Mouse (Mus musculus) lung, embryonic 16.5 days (tissue): ENCODE measurements around the gene Sf3b3. TPM values are rescaled to one million over a fixed set of nuclear protein-coding genes. Genes with fewer than 3 reads are reported as not detected.
A peak's percentile ranks its signal among the peaks of the same experiment; 100 is the strongest.

Experiments
- ATAC-seq: fragments of 200-750 bp; cut with Nextera tagmentation; 2 replicates; pipeline ENCODE4 v1.8.0; 2017; ENCODE audit warnings: low read depth, mild to moderate bottlenecking, moderate library complexity
- H3K27ac ChIP-seq: fragments of 300-500 bp; sonication (generic); 2 replicates; pipeline ENCODE4 v1.5.1; 2014; ENCODE audit warnings: mild to moderate bottlenecking, control low read depth, low read length
- H3K27me3 ChIP-seq: fragments of 300-500 bp; sonication (generic); 2 replicates; pipeline ENCODE4 v1.6.1; 2014; ENCODE audit warnings: low read depth, low read length, mixed read lengths; ENCODE audit not compliant: control insufficient read depth, insufficient read depth
- H3K36me3 ChIP-seq: fragments of 300-500 bp; sonication (generic); 2 replicates; pipeline ENCODE4 v1.6.1; 2014; ENCODE audit warnings: low read length; ENCODE audit not compliant: control insufficient read depth, insufficient read depth
- H3K4me1 ChIP-seq: fragments of 300-500 bp; sonication (generic); replicated peaks from 2 replicates; pipeline ENCODE4 v1.6.1; 2014; ENCODE audit warnings: low read length, mixed read lengths; ENCODE audit not compliant: control insufficient read depth, insufficient read depth
- H3K4me2 ChIP-seq: fragments of 300-500 bp; sonication (generic); 2 replicates; pipeline ENCODE4 v1.6.1; 2014; ENCODE audit warnings: low read depth, low read length, control low read depth
- H3K4me3 ChIP-seq: fragments of 300-500 bp; sonication (generic); 2 replicates; pipeline ENCODE4 v1.5.1; 2014; ENCODE audit warnings: mild to moderate bottlenecking, low read length, control low read depth
- H3K9ac ChIP-seq: fragments of 300-500 bp; sonication (generic); 2 replicates; pipeline ENCODE4 v1.6.1; 2014; ENCODE audit warnings: low read length, control low read depth
- H3K9me3 ChIP-seq: fragments of 300-500 bp; sonication (generic); 2 replicates; pipeline ENCODE4 v1.6.1; 2016; ENCODE audit warnings: low read length; ENCODE audit not compliant: control insufficient read depth
- WGBS: fragments of 180-500 bp; shearing (Covaris S2); extraction: QIAGEN DNeasy Blood & Tissue Kit; methylation state at CpG from one replicate; pipeline ENCODE4 v1.1.7; 2014; 5-methylcytosine and 5-hydroxymethylcytosine counted together
- polyA plus RNA-seq: library from polyadenylated mRNA; unstranded; fragments of >200 nt; fragmentation: Nextera tagmentation; extraction: Ambion mirVana; gene quantifications from 2 replicates; pipeline ENCODE4 v1.2.1, GENCODE M21; 2015

Gene Sf3b3
- polyA plus RNA-seq, 1 experiment from 2014 or later, result 140 TPM

DNA sequence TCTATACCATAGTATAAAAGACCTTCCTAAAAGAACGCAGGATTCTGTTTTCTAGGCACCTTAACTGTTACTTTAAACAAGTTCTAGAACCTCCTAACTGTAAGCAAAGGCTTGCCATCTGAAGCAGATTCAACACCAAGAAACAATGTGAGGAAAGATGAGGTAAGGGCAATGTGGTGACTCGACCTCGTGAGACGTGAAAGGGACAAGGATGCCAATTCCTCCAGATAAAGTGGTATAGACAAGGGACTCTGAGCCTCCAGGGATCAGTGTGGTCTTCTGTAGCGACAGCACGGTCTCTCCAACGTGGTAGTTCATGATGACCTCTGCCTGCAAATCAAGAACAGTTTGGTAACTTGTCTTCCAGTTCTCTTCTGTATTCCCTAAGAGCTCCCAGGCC, 34.8 kb downstream of the Sf3b3 start:
- H3K4me2 ChIP-seq, result no peak overlapping the region
- H3K36me3 ChIP-seq, result peaks cover 71% of the 10 kb centered on the region
- ATAC-seq, result no peak
- peaks cover 14% of the 10 kb centered on the region for H3K4me1 ChIP-seq
- H3K27ac ChIP-seq, result no peak overlapping the region
- no peaks in the 10 kb centered on the region for H3K9me3 ChIP-seq
- WGBS, result 86% methylated on average over 7 of the region's 7 CpGs
- no peak overlapping the region for H3K4me3 ChIP-seq
- H3K27me3 ChIP-seq, result no peaks in the 10 kb centered on the region
- no peak overlapping the region for H3K9ac ChIP-seq

DNA sequence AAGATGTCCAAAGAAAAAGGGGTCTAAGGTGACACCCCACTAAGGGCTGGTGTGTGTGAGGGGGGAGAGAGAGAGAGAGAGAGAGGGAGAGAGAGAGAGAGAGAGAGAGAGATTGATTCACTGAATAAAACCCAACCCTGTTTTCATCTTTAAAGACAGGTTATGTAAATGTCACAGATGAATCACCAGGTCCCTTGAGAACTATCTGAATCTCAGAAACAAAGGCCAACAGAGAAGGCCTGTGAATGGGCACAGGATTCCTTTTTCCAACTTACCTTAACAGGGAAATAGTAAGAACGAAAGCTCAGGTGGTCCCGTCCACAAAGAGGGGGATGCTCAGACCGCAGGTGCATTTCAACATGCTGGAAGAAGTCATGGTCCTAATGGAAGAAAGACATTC, 35.5 kb downstream of the Sf3b3 start:
- no peaks in the 10 kb centered on the region for H3K9me3 ChIP-seq
- H3K36me3 ChIP-seq, result peaks cover 67% of the 10 kb centered on the region
- no peak for ATAC-seq
- H3K4me1 ChIP-seq, result peaks cover 14% of the 10 kb centered on the region
- no peak overlapping the region for H3K4me2 ChIP-seq
- no peak overlapping the region for H3K9ac ChIP-seq
- WGBS, result 95% methylated on average over 3 of the region's 3 CpGs
- no peak overlapping the region for H3K27ac ChIP-seq
- H3K4me3 ChIP-seq, result no peak overlapping the region
- H3K27me3 ChIP-seq, result no peaks in the 10 kb centered on the region

DNA sequence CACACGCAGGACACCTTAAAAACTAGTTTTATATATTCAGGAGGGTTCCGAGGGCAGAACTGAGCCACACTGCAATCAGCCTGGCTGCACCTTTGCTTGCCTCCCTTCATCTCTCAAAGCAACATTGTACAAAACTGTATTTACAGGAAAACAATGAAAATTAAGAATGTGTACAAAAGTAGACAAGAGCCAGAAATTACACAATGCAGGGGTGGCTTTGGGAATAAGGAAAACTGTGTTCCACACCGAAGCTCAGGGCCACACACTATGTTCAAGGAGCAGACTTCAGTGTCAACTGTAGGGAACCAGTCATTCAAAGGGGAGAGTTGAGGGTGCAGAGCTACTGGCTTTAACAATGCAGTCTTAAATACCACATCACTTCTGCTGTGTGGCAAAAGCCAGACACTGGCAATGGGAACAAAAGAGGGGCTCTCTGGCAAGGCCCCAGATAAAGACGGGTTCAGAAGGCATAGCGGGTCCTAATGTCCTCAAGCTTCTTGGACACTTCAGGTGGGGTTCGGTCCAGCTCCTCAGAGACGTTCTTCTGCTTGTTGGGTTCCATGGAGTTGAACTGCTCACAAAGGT, 36.0 kb downstream of the Sf3b3 start:
- Histone ChIP-seq H3K9me3 (no peaks in the 10 kb centered on the region), H3K27ac (no peak overlapping the region), H3K4me1 (peaks cover 14% of the 10 kb centered on the region), H3K4me2 (no peak overlapping the region), H3K9ac (no peak overlapping the region), H3K4me3 (no peak overlapping the region), H3K36me3 (peaks cover 62% of the 10 kb centered on the region), H3K27me3 (no peaks in the 10 kb centered on the region)
- 80% methylated on average over 7 of the region's 7 CpGs for WGBS
- no peak for ATAC-seq

DNA sequence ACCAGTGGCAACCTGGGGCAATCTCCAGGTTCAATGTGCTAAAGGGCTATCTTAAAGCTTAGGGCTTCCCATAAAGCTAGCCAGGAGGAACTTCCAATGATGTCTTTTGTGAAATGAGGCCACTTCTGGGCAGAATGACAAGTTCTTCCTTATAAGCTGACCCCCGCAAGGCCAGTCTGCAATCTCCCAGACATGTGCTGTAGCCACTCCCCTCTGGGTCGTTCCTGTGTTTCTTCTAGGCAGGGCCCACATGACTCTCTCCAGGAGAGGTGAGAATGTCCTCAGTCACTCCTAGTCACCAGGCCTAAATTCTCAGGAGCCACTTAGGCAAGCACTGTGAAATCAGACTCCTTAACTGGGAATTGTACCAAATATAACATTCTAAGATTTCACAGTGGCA, 36.8 kb downstream of the Sf3b3 start:
- no peak overlapping the region for H3K9ac ChIP-seq
- peak; percentile 44; the same call in 1 of the 2 replicates for ATAC-seq
- H3K36me3 ChIP-seq, result peaks cover 55% of the 10 kb centered on the region
- H3K4me2 ChIP-seq, result no peak overlapping the region
- H3K27ac ChIP-seq, result peak overlapping the region; percentile 75; the same call in 1 of the 2 replicates
- H3K27me3 ChIP-seq, result no peaks in the 10 kb centered on the region
- H3K4me1 ChIP-seq, result peaks cover 14% of the 10 kb centered on the region
- WGBS, result 17% methylated on average over 2 of the region's 2 CpGs
- no peaks in the 10 kb centered on the region for H3K9me3 ChIP-seq
- H3K4me3 ChIP-seq, result no peak overlapping the region

DNA sequence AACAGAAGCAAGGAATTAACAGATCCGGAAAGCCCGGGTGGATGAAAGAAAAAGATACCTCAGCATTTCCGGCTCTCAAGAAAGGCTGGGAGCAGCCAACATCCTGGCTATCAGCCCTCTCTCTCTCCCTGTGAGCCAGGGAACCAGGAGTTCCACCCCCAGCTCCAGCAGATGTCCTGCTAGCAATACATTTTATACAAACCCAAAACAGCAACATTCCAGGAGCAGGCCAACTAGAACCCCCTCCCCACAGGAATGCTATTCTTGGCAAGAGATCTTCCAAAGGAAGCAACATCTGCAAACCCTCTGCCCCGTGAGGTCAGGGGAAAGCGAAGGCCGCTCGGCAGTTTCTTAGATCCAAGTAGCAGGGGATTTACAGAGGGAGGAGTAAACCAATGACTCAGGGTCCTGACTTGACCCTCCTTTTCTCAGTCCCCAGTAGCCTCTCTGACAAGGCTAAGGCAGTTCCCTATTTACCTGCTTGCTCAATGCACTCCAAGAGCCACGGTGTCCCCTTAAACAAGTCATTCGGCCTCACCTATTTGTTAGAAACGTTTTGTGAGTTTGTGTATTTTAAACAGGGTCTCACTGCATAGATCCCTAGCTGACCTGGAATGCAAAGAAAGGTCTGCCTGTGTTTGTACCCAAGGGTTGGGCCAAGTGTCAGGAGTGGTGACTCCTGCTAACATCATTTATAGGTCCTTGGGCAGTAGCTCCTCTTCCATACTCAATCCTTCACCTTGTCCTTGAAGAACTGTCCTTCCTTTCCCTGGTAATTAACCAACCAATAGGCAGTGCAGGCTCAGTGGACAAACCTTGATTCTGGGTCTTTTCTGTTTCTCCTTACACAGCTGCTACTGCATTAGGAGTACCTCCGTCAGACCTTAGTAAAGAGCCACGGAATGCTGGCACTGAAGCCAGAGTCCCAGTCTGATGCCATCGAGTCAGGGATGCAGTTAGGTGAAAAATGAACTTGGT, 37.8 kb downstream of the Sf3b3 start:
- Histone ChIP-seq H3K4me3 (no peak overlapping the region), H3K27me3 (no peaks in the 10 kb centered on the region), H3K9ac (no peak overlapping the region), H3K4me1 (peaks cover 14% of the 10 kb centered on the region), H3K36me3 (peaks cover 44% of the 10 kb centered on the region), H3K4me2 (no peak overlapping the region), H3K9me3 (no peaks in the 10 kb centered on the region), H3K27ac (peak overlapping the region; percentile 75)
- peak; percentile 79 for ATAC-seq
- 37% methylated on average over 13 of the region's 13 CpGs for WGBS

DNA sequence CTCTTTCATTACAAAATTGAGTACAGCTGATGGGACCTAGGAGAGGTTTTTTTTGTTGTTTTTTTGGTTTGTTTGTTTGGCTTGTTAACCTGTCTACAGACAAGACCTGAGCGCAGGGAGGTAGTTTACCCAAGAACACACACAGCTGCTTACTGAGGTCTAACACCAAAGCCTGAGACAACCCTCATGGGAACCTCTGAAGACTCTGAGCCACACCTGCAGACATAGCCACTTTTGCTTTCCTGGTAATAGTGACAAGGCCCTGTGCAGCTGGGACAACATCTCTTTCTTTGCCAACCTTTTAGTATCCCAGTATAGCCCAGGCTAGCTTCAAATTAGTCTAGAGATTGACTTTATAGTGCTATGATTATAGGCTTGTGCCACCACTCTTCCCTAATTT, 40.4 kb downstream of the Sf3b3 start:
- no peak overlapping the region for H3K4me3 ChIP-seq
- H3K27me3 ChIP-seq, result no peaks in the 10 kb centered on the region
- no peak overlapping the region for H3K9ac ChIP-seq
- no peaks in the 10 kb centered on the region for H3K9me3 ChIP-seq
- no peak for ATAC-seq
- peaks cover 14% of the 10 kb centered on the region for H3K4me1 ChIP-seq
- no peak overlapping the region for H3K27ac ChIP-seq
- no peak overlapping the region for H3K4me2 ChIP-seq
- WGBS, result 73% methylated on average over 1 of the region's 1 CpGs
- H3K36me3 ChIP-seq, result peaks cover 20% of the 10 kb centered on the region

DNA sequence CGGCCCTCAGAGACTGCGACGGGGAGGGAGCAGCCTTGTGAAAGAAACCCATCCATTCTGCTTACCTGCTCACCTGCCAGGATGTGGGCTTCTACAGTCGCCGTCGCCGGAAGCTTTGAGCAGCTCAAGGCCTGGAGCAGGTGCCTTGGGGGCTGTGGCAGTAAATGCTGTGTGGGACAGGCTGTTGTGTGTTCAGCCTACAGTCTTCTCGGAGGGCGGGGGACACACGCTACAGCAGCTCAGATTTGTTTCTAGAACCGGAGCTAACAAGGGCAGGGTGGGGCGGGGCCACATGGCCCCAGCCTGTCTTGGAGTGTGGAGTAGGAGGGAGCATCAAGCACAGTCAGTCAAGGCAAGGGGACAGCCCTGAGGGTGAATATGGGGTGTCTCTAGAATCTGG, 40.9 kb downstream of the Sf3b3 start, which contains the start of gene Il34:
Il34 (minus strand) TSS at position 256 of the 400 bp plus-strand sequence.
- H3K27ac ChIP-seq, result peak within 1 kb of the TSS; percentile 71
- H3K9me3 ChIP-seq, result no peaks in the 10 kb centered on the region
- no peaks in the 10 kb centered on the region for H3K27me3 ChIP-seq
- H3K4me3 ChIP-seq, result peak within 1 kb of the TSS; percentile 31
- ATAC-seq, result peak; percentile 19
- H3K4me1 ChIP-seq, result peaks cover 14% of the 10 kb centered on the region
- peaks cover 16% of the 10 kb centered on the region for H3K36me3 ChIP-seq
- peak within 1 kb of the TSS; percentile 42 for H3K4me2 ChIP-seq
- peak within 1 kb of the TSS; percentile 49; the same call in 1 of the 2 replicates for H3K9ac ChIP-seq
- WGBS, result 19% methylated on average over 12 of the region's 12 CpGs

DNA sequence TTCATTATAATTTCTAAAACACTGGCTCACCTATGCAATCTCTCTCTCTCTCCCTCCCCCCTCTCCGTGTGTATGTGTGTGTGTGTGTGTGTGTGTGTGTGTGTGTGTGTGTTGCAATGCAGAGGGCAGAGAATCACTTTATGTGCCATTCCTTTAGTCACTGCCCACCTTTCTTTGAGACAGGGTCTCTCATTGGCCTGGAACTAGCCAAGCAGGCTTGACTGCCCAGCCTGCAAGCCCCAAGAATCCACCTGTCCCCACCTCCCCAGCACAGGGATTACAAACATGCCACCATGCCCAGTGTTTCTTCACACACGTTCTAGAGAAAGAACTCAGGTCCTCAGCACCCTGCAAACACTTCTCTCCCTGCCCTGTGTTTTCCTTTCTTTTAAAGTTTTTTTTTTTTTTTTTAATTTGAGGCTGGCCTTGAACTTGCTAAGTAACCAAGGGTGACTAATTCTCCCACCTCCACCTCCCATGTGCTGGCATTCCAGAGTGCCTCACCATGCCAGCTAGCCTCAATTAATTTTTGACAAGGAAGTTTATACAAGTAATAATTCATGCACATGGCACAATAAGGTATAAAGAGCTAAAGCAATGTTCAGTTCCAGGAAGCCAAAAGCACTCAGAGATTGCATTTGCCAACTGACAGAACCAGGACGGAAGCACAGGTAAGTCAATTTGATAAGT, 41.6 kb downstream of the Sf3b3 start:
- Histone ChIP-seq H3K9me3 (no peaks in the 10 kb centered on the region), H3K4me1 (peaks cover 14% of the 10 kb centered on the region), H3K4me2 (no peak overlapping the region; the same call in 1 of the 2 replicates), H3K27ac (peak overlapping the region; percentile 71), H3K36me3 (peaks cover 9% of the 10 kb centered on the region), H3K27me3 (no peaks in the 10 kb centered on the region), H3K9ac (no peak overlapping the region), H3K4me3 (no peak overlapping the region; the same call in 1 of the 2 replicates)
- WGBS, result 34% methylated on average over 3 of the region's 3 CpGs
- peak; percentile 37; the same call in 1 of the 2 replicates for ATAC-seq

DNA sequence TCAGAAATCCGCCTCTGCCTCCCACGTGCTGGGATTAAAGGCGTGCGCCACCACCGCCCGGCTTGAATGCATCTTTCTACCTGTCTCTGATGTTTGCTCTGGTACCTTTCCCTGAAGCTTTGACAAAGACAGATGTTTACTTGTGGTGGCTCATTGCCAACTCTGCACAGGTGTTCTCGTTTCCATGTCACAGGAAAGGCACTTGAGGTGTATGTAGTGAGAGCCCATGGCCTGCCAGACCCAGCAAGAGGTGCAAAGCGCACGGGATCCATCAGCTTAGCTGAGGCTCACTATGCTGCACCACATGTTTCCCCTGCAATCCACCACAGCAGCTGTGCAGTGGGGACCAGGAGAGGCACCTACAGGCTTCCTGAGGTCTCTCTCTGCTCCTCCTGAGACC, 42.7 kb downstream of the Sf3b3 start:
- H3K27ac ChIP-seq, result no peak overlapping the region
- H3K36me3 ChIP-seq, result no peaks in the 10 kb centered on the region
- ATAC-seq, result no peak
- H3K4me1 ChIP-seq, result peaks cover 6% of the 10 kb centered on the region
- H3K9me3 ChIP-seq, result no peaks in the 10 kb centered on the region
- H3K9ac ChIP-seq, result no peak overlapping the region
- H3K4me3 ChIP-seq, result no peak overlapping the region
- H3K4me2 ChIP-seq, result no peak overlapping the region
- WGBS, result 77% methylated on average over 9 of the region's 9 CpGs
- no peaks in the 10 kb centered on the region for H3K27me3 ChIP-seq
